Mouse (Mus musculus): ENCODE results near the gene Asgr1. TPM values are rescaled to one million over a fixed set of nuclear protein-coding genes. Genes with fewer than 3 reads are reported as not detected.

Gene Asgr1
- total and polyA plus RNA-seq, 2 experiments from 2014 or later, result 1.2 to 4.5 TPM

DNA sequence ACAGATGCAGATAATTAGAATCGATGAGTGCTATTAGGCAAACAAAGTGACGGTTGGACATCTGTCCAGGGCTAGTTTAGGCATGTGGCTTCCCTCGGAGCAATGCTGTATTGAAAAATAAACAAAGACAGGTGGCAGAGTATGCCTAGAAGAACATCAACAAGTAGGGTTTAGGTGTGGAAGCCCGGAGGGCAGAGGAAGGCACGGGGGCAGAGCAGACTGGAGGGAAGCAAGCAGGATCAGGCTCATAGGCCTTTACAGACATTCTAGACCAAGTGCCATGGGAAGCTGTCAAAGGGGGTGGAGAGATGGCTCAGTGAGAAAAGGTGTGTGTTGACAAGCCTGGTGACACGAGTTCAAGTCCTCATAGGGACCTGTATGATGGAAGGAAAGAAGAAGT, 4.5 kb upstream of the Asgr1 start:
- ATAC-seq (ENCODE audit: low FRiP score) (no peak), DNase-seq (ENCODE audit: low spot score) (no peak)
- no peak for TF ChIP-seq CTCF (IDR thresholded peaks at IDR 0.05)
- Histone ChIP-seq H3K27me3 (ENCODE audit: insufficient read depth, low read length) (no peaks in the 10 kb centered on the region), H3K4me1 (ENCODE audit: insufficient read depth, low read length) (no peaks in the 10 kb centered on the region), H3K36me3 (ENCODE audit: insufficient read depth, low read length) (peaks cover 13% of the 10 kb centered on the region), H3K4me2 (ENCODE audit: low read depth, low read length, poor library complexity, severe bottlenecking) (no peak overlapping the region), H3K9ac (replicated peaks; ENCODE audit: low read length, poor library complexity, severe bottlenecking) (no peak overlapping the region), H3K27ac (ENCODE audit: low read depth, low read length) (no peak overlapping the region), H3K4me3 (ENCODE audit: low read depth, low read length) (no peak overlapping the region), H3K9me3 (ENCODE audit: low read length) (no peaks in the 10 kb centered on the region)
- 76% methylated on average over 6 of the region's 6 CpGs for WGBS

DNA sequence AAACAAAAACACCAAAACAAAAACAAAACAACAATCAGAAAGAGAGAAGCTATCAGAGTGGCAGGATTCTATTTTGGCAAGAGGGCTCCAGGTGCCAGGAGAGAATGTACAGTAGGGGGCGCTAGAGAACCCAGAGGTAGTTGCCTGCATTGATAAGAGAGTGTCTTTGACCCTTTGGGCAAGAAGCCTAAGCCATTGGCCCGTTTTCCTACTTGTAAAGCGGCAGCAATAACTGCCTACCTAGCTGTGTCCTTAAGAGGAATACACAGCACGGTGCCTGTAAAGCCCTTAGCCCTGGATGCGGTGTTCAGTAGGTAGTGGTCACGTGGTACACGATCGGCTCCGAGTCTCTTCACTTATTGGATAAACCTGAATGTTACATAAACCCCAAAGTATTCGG, 4.1 kb upstream of the Asgr1 start:
- H3K4me3 ChIP-seq (ENCODE audit: low read depth, low read length), result no peak overlapping the region
- no peaks in the 10 kb centered on the region for H3K4me1 ChIP-seq (ENCODE audit: insufficient read depth, low read length)
- no peak overlapping the region for H3K4me2 ChIP-seq (ENCODE audit: low read depth, low read length, poor library complexity, severe bottlenecking)
- H3K36me3 ChIP-seq (ENCODE audit: insufficient read depth, low read length), result peaks cover 9% of the 10 kb centered on the region
- no peak for ATAC-seq (ENCODE audit: low FRiP score)
- no peak overlapping the region for H3K9ac ChIP-seq (replicated peaks; ENCODE audit: low read length, poor library complexity, severe bottlenecking)
- 53% methylated on average over 10 of the region's 10 CpGs for WGBS
- no peak overlapping the region for H3K27ac ChIP-seq (ENCODE audit: low read depth, low read length)
- H3K9me3 ChIP-seq (ENCODE audit: low read length), result no peaks in the 10 kb centered on the region
- peak; percentile 54 for TF ChIP-seq CTCF (IDR thresholded peaks at IDR 0.05)
- no peak for DNase-seq (ENCODE audit: low spot score)
- H3K27me3 ChIP-seq (ENCODE audit: insufficient read depth, low read length), result no peaks in the 10 kb centered on the region

DNA sequence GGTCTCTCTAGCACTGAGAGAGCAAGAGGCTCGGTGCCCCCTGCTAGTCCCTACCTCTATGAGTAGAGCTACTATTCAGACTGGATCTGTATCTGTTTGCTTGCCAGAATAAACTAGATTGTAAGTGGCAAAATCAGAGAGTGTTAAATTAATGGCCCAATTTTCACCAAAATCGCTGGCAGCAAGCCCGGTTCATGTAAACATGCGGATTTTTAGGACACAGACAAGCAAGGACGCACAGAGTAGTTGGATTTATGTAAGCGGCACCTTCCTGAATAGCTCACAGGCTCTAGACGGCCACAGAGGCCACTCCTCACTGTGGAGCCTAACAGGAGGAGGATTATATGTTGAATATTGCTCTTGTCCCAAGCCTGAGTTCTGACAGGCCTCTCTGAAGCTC, 729 bp upstream of the Asgr1 start:
- no peak for DNase-seq (ENCODE audit: low spot score)
- WGBS, result 75% methylated on average over 7 of the region's 7 CpGs
- ATAC-seq (ENCODE audit: low FRiP score), result no peak
- no peak overlapping the region for H3K9ac ChIP-seq (replicated peaks; ENCODE audit: low read length, poor library complexity, severe bottlenecking)
- no peak for TF ChIP-seq CTCF (IDR thresholded peaks at IDR 0.05)
- H3K4me3 ChIP-seq (ENCODE audit: low read depth, low read length), result no peak overlapping the region
- no peak overlapping the region for H3K4me2 ChIP-seq (ENCODE audit: low read depth, low read length, poor library complexity, severe bottlenecking)
- no peaks in the 10 kb centered on the region for H3K27me3 ChIP-seq (ENCODE audit: insufficient read depth, low read length)
- H3K9me3 ChIP-seq (ENCODE audit: low read length), result no peaks in the 10 kb centered on the region
- H3K36me3 ChIP-seq (ENCODE audit: insufficient read depth, low read length), result no peaks in the 10 kb centered on the region
- no peak overlapping the region for H3K27ac ChIP-seq (ENCODE audit: low read depth, low read length)
- no peaks in the 10 kb centered on the region for H3K4me1 ChIP-seq (ENCODE audit: insufficient read depth, low read length)

GRCm38 (mm10) chr11:70055618-70056214, 1.8 kb downstream of the Asgr1 start:
- Histone ChIP-seq H3K9me3 (ENCODE audit: low read length) (no peaks in the 10 kb centered on the region), H3K27me3 (ENCODE audit: insufficient read depth, low read length) (no peaks in the 10 kb centered on the region), H3K4me3 (ENCODE audit: low read depth, low read length) (no peak overlapping the region), H3K36me3 (ENCODE audit: insufficient read depth, low read length) (no peaks in the 10 kb centered on the region), H3K4me1 (ENCODE audit: insufficient read depth, low read length) (no peaks in the 10 kb centered on the region), H3K4me2 (ENCODE audit: low read depth, low read length, poor library complexity, severe bottlenecking) (peak overlapping the region; percentile 26; the same call in 1 of the 2 replicates), H3K9ac (replicated peaks; ENCODE audit: low read length, poor library complexity, severe bottlenecking) (no peak overlapping the region), H3K27ac (ENCODE audit: low read depth, low read length) (no peak overlapping the region)
- peak; percentile 94 for TF ChIP-seq CTCF (IDR thresholded peaks at IDR 0.05)
- 22% methylated on average over 18 of the region's 18 CpGs for WGBS
- ATAC-seq (ENCODE audit: low FRiP score) (peak; percentile 59; the same call in 1 of the 2 replicates), DNase-seq (ENCODE audit: low spot score) (peak; percentile 66)

DNA sequence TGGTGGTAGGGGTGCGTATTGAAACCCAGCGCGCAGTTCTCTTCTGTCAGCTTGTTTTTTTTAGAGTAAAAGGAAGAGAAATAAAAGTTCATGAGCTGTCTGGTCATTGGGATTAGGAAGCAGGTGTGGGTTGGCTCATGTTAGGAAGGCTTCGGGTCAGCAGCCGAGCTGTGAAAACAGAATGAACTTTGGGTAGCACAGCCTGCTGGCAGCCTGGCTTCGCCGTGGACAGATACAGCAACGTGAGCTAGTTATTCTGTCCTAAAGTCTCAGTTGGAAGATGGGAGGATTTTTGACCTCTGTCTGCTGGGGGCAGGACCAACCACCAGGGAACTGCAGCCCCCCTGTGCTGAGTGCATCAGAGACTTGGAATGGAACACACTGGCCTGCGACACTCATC, 3.9 kb downstream of the Asgr1 start:
- no peak overlapping the region for H3K4me2 ChIP-seq (ENCODE audit: low read depth, low read length, poor library complexity, severe bottlenecking)
- no peaks in the 10 kb centered on the region for H3K9me3 ChIP-seq (ENCODE audit: low read length)
- no peak overlapping the region for H3K27ac ChIP-seq (ENCODE audit: low read depth, low read length)
- H3K4me3 ChIP-seq (ENCODE audit: low read depth, low read length), result no peak overlapping the region
- no peaks in the 10 kb centered on the region for H3K4me1 ChIP-seq (ENCODE audit: insufficient read depth, low read length)
- no peak for TF ChIP-seq CTCF (IDR thresholded peaks at IDR 0.05)
- H3K9ac ChIP-seq (replicated peaks; ENCODE audit: low read length, poor library complexity, severe bottlenecking), result no peak overlapping the region
- H3K36me3 ChIP-seq (ENCODE audit: insufficient read depth, low read length), result no peaks in the 10 kb centered on the region
- DNase-seq (ENCODE audit: low spot score), result no peak
- 78% methylated on average over 9 of the region's 9 CpGs for WGBS
- no peaks in the 10 kb centered on the region for H3K27me3 ChIP-seq (ENCODE audit: insufficient read depth, low read length)
- ATAC-seq (ENCODE audit: low FRiP score), result no peak

- no peak overlapping the region for H3K27ac ChIP-seq (ENCODE audit: low read depth, low read length)
- no peak overlapping the region for H3K4me3 ChIP-seq (ENCODE audit: low read depth, low read length)
- no peak for DNase-seq (ENCODE audit: low spot score)
- 70% methylated on average over 6 of the region's 6 CpGs for WGBS
- H3K4me1 ChIP-seq (ENCODE audit: insufficient read depth, low read length), result no peaks in the 10 kb centered on the region
- no peak overlapping the region for H3K9ac ChIP-seq (replicated peaks; ENCODE audit: low read length, poor library complexity, severe bottlenecking)
- H3K9me3 ChIP-seq (ENCODE audit: low read length), result no peaks in the 10 kb centered on the region
- no peaks in the 10 kb centered on the region for H3K36me3 ChIP-seq (ENCODE audit: insufficient read depth, low read length)
- H3K27me3 ChIP-seq (ENCODE audit: insufficient read depth, low read length), result no peaks in the 10 kb centered on the region
- ATAC-seq (ENCODE audit: low FRiP score), result no peak
- no peak overlapping the region for H3K4me2 ChIP-seq (ENCODE audit: low read depth, low read length, poor library complexity, severe bottlenecking)
- TF ChIP-seq CTCF (IDR thresholded peaks at IDR 0.05), result no peak
Observed at GRCm38 (mm10) chr11:70059930-70060329, 6.0 kb downstream of the Asgr1 start.

Measured in midbrain, postnatal 0 days (tissue).